In the genomic region with DNA sequence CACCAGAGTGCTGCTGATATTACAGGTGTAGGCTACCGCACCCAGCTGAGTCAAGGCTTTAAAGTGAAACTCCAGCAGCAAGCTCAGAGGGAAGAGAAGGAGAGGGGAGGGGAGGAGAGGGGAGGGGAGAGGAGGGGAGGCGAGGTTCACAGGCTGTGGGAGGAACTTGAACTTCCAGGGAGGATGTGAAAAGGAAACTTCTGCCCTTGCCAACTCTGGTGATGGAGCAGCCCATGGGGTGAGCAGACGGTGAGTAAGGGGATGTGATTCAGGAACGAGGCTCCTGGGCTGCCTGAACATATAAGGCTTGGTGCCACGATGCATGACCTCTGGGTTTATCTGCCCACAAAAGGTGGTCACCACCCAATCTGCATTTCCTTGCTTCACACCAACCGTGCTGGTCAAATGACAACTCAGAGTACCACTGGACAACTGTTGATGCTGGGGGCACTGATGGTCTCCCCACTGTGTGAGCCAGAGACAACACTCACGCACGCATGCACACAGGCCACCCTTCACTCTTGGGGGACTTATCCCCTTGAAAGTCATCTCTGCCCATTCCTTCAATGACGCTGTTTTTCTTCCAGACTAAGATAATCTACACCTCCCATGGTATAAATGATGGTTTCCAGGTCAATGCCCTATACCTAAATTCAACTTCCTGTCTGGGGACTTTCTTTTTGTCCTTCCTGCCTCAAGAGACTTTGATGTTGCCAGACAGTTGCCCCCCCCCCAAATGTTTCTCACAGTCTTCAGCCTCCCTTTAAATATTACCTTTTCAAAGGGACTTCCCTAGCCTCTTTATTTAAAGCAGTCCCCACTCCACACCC, we compare ENCODE assay signal across 8 mouse cellular contexts.
DNase-seq lines count a peak whose midpoint lies in the region; ATAC-seq and TF ChIP-seq lines count a peak whose summit lies in the region.

No protein-coding gene starts in this region.

- H3K9me3 ChIP-seq in ES-Bruce4 (replicated peaks; ENCODE audit: control insufficient read depth, insufficient read depth, low read length, poor library complexity, severe bottlenecking), result no peaks in the 10 kb centered on the region
- H3K9me3 ChIP-seq in heart, embryonic 12.5 days (replicated peaks), result no peaks in the 10 kb centered on the region

- H3K27me3 ChIP-seq in ES-Bruce4 (ENCODE audit: control insufficient read depth, insufficient read depth, low read length, poor library complexity, severe bottlenecking), result no peaks in the 10 kb centered on the region
- no peaks in the 10 kb centered on the region for H3K27me3 ChIP-seq in heart, embryonic 12.5 days (replicated peaks)

- 55% methylated on average over 9 of the region's 9 CpGs for WGBS in heart, embryonic 12.5 days

- H3K4me3 ChIP-seq in ES-Bruce4 (ENCODE audit: low read depth, low read length), result peak overlapping the region; percentile 2; the same call in 1 of the 2 replicates
- H3K4me3 ChIP-seq in heart, embryonic 12.5 days, result no peak overlapping the region

- peak overlapping the region; percentile 8; the same call in 1 of the 2 replicates for H3K4me2 ChIP-seq in heart, embryonic 12.5 days

- no peak overlapping the region for H3K9ac ChIP-seq in ES-Bruce4 (ENCODE audit: low read depth, poor library complexity, severe bottlenecking)
- no peak overlapping the region for H3K9ac ChIP-seq in heart, embryonic 12.5 days

- peak; percentile 48 for DNase-seq in kidney, adult 9 months
- DNase-seq in kidney, adult 18-20 months, result no peak
- DNase-seq in cerebellum, adult 9-10 months, result no peak
- no peak for DNase-seq in left cerebral cortex, adult 8-10 months (ENCODE audit: low spot score in 2 of 2)
- no peak for DNase-seq in left cerebral cortex, adult 11 months (ENCODE audit: low spot score)

- H3K36me3 ChIP-seq in ES-Bruce4 (ENCODE audit: control insufficient read depth, insufficient read depth, low read length, poor library complexity, severe bottlenecking), result no peaks in the 10 kb centered on the region
- H3K36me3 ChIP-seq in heart, embryonic 12.5 days, result no peaks in the 10 kb centered on the region

- no peak for TF ChIP-seq POLR2A in ES-Bruce4 (IDR thresholded peaks at IDR 0.05; ENCODE audit: insufficient read depth, low read length)

- peaks cover 12% of the 10 kb centered on the region for H3K4me1 ChIP-seq in ES-Bruce4 (ENCODE audit: control insufficient read depth, insufficient read depth, low read length)
- H3K4me1 ChIP-seq in heart, embryonic 12.5 days (replicated peaks), result peaks cover 73% of the 10 kb centered on the region

- ATAC-seq in heart, embryonic 12.5 days (ENCODE audit: insufficient number of reproducible peaks, low FRiP score), result 0 out of 2 replicates have a peak, but pooled peaks have one; percentile 37
- ATAC-seq in megakaryocyte, adult 5-6 weeks (ENCODE audit: poor library complexity, severe bottlenecking), result peak; percentile 64

- H3K27ac ChIP-seq in ES-Bruce4 (ENCODE audit: insufficient read depth, low read length), result peak overlapping the region; percentile 70
- H3K27ac ChIP-seq in heart, embryonic 12.5 days (ENCODE audit: poor library complexity, severe bottlenecking), result peak overlapping the region; percentile 75

- no peak for TF ChIP-seq CTCF in ES-Bruce4 (IDR thresholded peaks at IDR 0.05; ENCODE audit: low read depth, low read length)

- TF ChIP-seq EP300 in ES-Bruce4 (IDR thresholded peaks at IDR 0.05; ENCODE audit: insufficient read depth, low read depth, low read length), result no peak
